Mouse (Mus musculus) midbrain, embryonic 10.5 days (tissue): ENCODE measurements around the gene Oprd1. TPM values are rescaled to one million over a fixed set of nuclear protein-coding genes. Genes with fewer than 3 reads are reported as not detected.

Experiments used
- DNase-seq: peaks from one replicate; pipeline ENCODE4 v3.0.0-alpha.2; 2017; ENCODE audit warnings: low spot score
- H3K27ac ChIP-seq: fragments of 300-500 bp; sonication (generic); replicated peaks from 2 replicates; pipeline ENCODE4 v1.5.1; 2016; ENCODE audit warnings: mild to moderate bottlenecking
- H3K27me3 ChIP-seq: fragments of 300-500 bp; sonication (generic); 2 replicates; pipeline ENCODE4 v1.6.1; 2016; ENCODE audit warnings: low read depth, mild to moderate bottlenecking; ENCODE audit not compliant: poor library complexity, severe bottlenecking
- H3K36me3 ChIP-seq: fragments of 300-500 bp; sonication (generic); 2 replicates; pipeline ENCODE4 v1.6.1; 2016; ENCODE audit warnings: mild to moderate bottlenecking, moderate library complexity
- H3K4me1 ChIP-seq: fragments of 300-500 bp; sonication (generic); 2 replicates; pipeline ENCODE4 v1.6.1; 2016
- H3K4me3 ChIP-seq: fragments of 300-500 bp; sonication (generic); 2 replicates; pipeline ENCODE4 v1.5.1; 2016; ENCODE audit warnings: mild to moderate bottlenecking, moderate library complexity
- H3K9me3 ChIP-seq: fragments of 300-500 bp; sonication (generic); replicated peaks from 2 replicates; pipeline ENCODE4 v1.6.1; 2016; ENCODE audit warnings: mild to moderate bottlenecking
- whole genome bisulfite sequencing: fragments of 180-500 bp; shearing (Covaris S2); methylation state at CpG from one replicate; pipeline ENCODE4 v1.1.7; 2016; 5-methylcytosine and 5-hydroxymethylcytosine counted together
- polyA plus RNA-seq: library from polyadenylated mRNA; unstranded; fragments of >200 nt; fragmentation: Nextera tagmentation; extraction: Ambion mirVana; gene quantifications from 2 replicates; pipeline ENCODE4 v1.2.1, GENCODE M21; 2016

The Oprd1 gene
- polyA plus RNA-seq, 1 experiment from 2014 or later = 0.07 TPM

DNA sequence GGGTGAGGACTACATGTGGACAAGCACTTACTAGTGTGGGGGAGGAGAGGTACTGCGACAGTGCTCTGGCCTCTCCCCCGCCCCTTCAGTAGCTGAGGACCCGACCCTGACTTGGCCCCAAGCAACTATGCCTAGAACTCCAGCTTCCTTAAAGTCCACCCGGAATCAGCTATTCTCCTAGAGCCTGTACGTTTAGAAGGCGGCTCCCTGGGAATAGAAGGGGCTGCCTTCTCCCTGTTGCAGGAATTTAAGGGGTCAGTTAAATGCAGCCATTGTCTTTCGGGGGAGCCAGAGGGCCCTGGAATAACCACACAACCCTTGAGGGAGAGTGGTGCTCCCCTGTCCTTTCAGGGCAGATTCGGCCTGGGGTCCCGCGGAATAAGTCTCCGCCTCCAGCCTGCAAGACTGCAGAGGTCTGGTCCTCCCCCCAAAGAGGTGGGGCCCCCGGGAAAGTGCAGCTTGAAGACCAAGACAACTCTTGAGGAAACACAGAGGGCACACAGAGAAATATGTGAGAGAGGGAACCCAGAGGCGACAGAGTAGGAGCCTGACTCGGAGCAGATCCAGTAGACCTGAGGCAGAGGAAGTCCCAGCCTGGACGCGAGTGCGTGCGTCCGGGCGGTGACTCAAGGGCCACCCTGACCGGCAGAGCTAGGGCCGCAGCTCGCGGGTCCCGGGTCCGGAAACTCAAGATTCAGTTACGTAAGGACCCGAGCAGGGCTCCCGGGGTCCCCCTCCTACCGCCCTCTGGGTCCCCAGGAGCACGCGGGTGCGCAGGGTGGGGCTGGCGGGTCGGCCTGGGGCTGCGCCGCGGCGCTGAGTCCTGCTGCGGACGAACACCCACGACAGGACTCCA is 70.0 kb downstream of the Oprd1 start, which contains the start of gene Gm10300:
Gm10300 (plus strand) TSS at position 621 of the 856 bp plus-strand sequence.
- no peaks in the 10 kb centered on the region for H3K9me3 ChIP-seq
- H3K4me3 ChIP-seq = peak within 1 kb of the TSS; percentile 71
- DNase-seq = peak; percentile 63
- H3K27ac ChIP-seq = peak within 1 kb of the TSS; percentile 83
- H3K27me3 ChIP-seq = peaks cover 81% of the 10 kb centered on the region
- no peaks in the 10 kb centered on the region for H3K36me3 ChIP-seq
- peaks cover 64% of the 10 kb centered on the region for H3K4me1 ChIP-seq
- under 1% methylated on average over 42 of the region's 42 CpGs for WGBS

DNA sequence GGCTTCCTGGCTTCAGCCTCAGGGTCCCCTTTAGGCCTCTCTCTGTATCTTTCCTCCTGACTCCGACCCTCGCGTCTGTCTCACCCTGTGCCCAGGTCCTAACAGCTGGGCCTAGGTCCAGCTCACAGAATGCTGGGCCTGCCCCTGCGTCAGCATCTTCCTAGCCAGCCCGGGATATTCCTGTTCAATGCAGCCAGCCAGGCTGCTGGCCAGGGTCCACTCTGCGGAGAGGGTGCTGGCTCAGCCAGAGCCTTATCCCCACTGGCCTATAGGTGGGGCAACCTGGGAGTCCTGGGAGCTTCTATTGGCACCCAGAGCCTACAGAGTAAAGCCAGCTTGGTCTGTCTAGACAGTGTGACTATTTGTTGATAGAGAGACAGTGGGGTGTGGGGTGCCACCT is 71.3 kb downstream of the Oprd1 start:
- peak overlapping the region; percentile 71; the same call in 1 of the 2 replicates for H3K4me3 ChIP-seq
- peaks cover 69% of the 10 kb centered on the region for H3K27me3 ChIP-seq
- 0 out of 2 replicates have a peak overlapping the region, but pooled peaks have one; percentile 33 for H3K27ac ChIP-seq
- no peak for DNase-seq
- no peaks in the 10 kb centered on the region for H3K9me3 ChIP-seq
- WGBS = 64% methylated on average over 6 of the region's 6 CpGs
- no peaks in the 10 kb centered on the region for H3K36me3 ChIP-seq
- peaks cover 56% of the 10 kb centered on the region for H3K4me1 ChIP-seq

DNA sequence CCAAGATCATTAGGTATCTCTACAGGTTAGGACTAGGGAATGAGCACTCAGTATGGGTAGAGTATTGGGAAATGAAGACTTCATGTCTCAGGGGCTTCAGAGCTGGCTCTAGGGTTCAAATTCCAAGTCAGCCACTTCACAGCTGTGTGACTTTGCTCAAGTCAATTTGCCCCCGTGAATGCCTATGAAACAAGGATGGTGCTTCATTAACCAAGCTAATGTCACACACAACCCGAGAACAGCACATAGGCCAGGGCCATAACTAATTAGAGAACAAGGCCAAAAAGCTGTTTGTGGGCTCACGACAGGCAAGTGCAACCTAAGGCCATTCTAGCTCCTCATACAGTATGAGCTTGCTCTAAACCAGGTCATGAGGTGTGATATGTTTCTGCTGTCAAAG is 72.1 kb downstream of the Oprd1 start:
- H3K36me3 ChIP-seq = no peaks in the 10 kb centered on the region
- H3K27me3 ChIP-seq = peaks cover 61% of the 10 kb centered on the region
- no peaks in the 10 kb centered on the region for H3K9me3 ChIP-seq
- no peak for DNase-seq
- peaks cover 49% of the 10 kb centered on the region for H3K4me1 ChIP-seq
- H3K4me3 ChIP-seq = no peak overlapping the region
- no peak overlapping the region for H3K27ac ChIP-seq
- WGBS = 69% methylated on average over 3 of the region's 3 CpGs

DNA sequence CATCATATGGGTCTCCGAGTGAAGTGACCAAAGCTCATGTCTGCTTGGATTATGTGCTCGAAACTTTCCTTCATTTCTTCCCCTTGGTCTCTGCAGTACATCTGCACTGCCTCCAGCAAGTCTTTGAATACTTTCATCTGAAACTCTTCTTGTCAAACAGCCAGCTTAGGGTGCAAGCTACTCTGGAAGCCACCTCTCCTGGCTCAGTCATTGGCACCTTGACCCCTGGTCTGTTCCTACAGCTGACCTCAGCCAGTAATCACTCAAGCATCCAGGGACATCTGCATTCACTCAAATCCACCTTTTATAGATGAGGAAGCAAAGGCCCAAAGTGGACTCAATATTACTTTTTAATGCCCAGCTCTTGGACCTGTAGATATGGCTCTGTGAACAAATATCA is 72.6 kb downstream of the Oprd1 start:
- H3K4me1 ChIP-seq = peaks cover 45% of the 10 kb centered on the region
- no peak overlapping the region for H3K27ac ChIP-seq
- peak; percentile 8 for DNase-seq
- H3K4me3 ChIP-seq = no peak overlapping the region
- H3K27me3 ChIP-seq = peaks cover 57% of the 10 kb centered on the region
- WGBS = 87% methylated on average over 2 of the region's 2 CpGs
- H3K36me3 ChIP-seq = no peaks in the 10 kb centered on the region
- H3K9me3 ChIP-seq = no peaks in the 10 kb centered on the region

DNA sequence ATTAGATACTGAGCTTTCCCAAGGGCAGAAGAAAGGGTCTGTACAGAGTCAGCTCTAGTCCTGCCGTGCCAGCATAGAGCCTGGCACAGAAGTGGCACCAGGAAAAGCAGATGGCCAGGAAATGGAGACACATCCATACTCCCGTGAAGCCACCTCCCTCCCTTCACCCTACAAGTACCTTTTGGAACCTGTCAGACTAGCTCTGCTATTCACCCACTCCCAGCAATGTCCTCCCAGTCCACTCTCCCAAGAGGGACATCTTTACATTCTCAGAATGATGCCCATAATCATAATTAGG is 76.4 kb downstream of the Oprd1 start:
- H3K9me3 ChIP-seq = no peaks in the 10 kb centered on the region
- no peaks in the 10 kb centered on the region for H3K36me3 ChIP-seq
- DNase-seq = no peak
- H3K27me3 ChIP-seq = peaks cover 27% of the 10 kb centered on the region
- H3K27ac ChIP-seq = no peak overlapping the region
- H3K4me1 ChIP-seq = peaks cover 20% of the 10 kb centered on the region
- no peak overlapping the region for H3K4me3 ChIP-seq
- WGBS = 94% methylated on average over 2 of the region's 2 CpGs

DNA sequence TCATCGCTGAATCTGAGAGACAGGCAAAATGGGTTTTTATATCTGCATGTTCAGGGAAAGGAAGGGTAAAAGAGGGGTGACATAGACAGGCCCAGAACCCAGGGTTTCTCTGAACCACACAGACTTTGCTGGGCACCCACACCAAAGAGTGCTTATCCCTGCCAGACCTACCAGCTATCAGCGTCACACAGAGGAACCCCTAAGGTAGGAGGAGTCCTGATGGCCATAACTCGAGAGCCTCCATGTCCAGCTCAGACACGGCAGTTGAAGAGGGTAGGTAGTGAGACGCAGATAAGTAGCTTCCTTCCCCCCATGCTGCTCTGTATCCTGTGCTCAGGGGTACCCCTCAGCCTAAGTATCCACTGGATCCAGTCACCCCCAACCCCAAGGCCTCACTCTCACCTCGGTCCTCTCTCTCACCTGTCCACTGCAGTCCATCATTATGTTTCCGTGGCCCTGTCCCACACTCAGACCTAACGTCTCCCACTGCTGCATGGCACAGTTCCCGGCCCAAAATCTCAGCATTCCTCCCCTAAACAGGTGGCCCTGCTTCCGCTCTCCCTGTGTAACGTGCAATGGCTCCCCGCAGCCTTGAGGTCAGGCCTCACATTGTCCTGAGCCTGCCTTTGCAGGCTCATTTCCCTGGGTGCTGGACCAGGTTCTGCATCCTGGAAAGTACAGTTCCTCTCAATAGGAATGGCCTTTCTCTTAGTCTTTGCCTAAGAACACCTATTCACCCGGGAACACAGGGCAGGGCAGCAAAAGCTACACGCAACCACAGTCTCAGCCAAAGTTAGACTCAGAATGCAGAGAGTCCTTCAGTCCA is 77.0 kb downstream of the Oprd1 start:
- Histone ChIP-seq H3K9me3 (no peaks in the 10 kb centered on the region), H3K4me1 (peaks cover 19% of the 10 kb centered on the region), H3K36me3 (no peaks in the 10 kb centered on the region), H3K4me3 (no peak overlapping the region), H3K27ac (no peak overlapping the region), H3K27me3 (peaks cover 22% of the 10 kb centered on the region)
- WGBS = 91% methylated on average over 14 of the region's 14 CpGs
- DNase-seq = peak; percentile 10

DNA sequence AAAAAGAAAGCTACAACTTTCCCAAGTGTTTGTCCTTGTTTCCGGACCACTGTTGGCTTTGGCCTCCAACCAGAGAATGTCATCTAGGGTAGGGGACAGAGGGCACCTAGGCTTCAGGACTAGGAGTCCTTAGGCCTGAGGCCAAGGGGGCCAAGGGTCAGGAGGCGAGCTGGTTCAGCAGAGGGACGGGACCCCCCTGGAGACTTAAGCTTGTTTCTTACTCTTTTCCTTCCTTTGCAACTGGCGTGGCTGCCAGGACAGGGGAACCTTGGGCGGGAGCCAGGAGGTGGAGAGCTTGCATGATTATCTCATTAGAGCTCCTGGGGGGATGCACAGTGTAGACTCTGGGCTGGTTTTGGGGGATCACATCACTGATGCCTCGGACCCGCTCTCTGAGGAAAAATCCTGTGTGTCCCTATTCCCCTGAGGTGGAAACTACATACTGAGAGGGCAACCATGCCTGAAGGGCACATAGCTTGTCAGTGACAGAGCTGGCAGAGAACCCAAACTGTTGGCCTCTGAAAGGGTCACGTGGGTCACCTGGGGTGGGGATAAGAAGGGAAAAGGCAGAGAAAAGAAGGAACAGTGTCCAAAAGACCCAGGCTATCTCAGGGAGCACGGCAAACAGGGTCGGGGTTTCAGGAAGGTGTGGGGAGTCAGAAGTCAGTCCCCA is 78.0 kb downstream of the Oprd1 start:
- 70% methylated on average over 10 of the region's 10 CpGs for WGBS
- no peak overlapping the region for H3K4me3 ChIP-seq

DNA sequence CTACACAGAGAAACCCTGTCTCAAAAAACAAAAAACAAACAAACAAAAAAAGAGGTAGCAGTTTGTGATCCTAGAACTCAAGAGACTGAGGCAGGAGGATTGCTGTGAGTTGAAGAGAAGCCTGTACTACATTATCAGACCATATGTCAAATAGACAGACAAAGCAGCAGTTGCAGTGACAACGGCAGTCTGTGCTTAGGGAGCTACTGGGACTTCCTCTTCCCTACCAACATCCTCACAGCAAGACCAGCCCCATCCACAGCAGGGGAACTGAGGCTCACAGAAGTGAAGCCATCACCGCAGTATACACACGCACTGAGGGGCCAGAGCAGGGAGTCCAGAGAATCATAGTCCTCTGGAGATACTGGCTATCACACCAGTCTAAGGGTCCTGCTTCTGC is 78.7 kb downstream of the Oprd1 start:
- 78% methylated on average over 3 of the region's 3 CpGs for WGBS

More for the DNA sequence above, 78.0 kb downstream of the Oprd1 start:
- peaks cover 11% of the 10 kb centered on the region; the same call in 1 of the 2 replicates for H3K27me3 ChIP-seq
- no peaks in the 10 kb centered on the region for H3K36me3 ChIP-seq
- DNase-seq = no peak
- no peaks in the 10 kb centered on the region for H3K9me3 ChIP-seq
- no peak overlapping the region for H3K27ac ChIP-seq
- H3K4me1 ChIP-seq = peaks cover 19% of the 10 kb centered on the region

DNA sequence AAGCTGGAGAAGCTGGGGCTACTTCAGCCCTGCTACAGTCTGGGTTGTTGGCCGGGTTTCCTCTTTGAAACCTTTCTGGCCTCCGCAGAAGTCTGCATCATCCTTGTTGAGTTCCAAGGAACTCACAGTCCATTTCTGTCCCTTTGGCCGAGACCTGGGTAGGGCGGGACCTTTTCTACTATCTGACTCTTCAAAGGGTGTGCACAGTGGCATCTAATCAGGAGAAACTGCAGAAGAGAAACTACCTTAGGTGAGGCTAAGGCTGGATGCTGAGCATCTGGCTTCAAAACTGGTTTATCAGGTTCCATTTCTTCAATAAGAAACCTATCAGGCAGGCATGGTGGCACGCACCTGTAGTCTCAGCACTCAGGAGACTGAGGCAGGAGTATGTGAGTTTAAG is 79.7 kb downstream of the Oprd1 start:
- 91% methylated on average over 5 of the region's 5 CpGs for WGBS
- no peak overlapping the region for H3K27ac ChIP-seq
- H3K36me3 ChIP-seq = no peaks in the 10 kb centered on the region
- no peak for DNase-seq
- H3K4me1 ChIP-seq = peaks cover 15% of the 10 kb centered on the region
- H3K27me3 ChIP-seq = no peaks in the 10 kb centered on the region
- H3K4me3 ChIP-seq = no peak overlapping the region
- H3K9me3 ChIP-seq = no peaks in the 10 kb centered on the region

More for the DNA sequence above, 78.7 kb downstream of the Oprd1 start:
- no peak overlapping the region for H3K4me3 ChIP-seq
- no peaks in the 10 kb centered on the region for H3K36me3 ChIP-seq
- H3K27me3 ChIP-seq = peaks cover 4% of the 10 kb centered on the region; the same call in 1 of the 2 replicates
- peaks cover 17% of the 10 kb centered on the region for H3K4me1 ChIP-seq
- DNase-seq = no peak
- no peaks in the 10 kb centered on the region for H3K9me3 ChIP-seq
- H3K27ac ChIP-seq = no peak overlapping the region

DNA sequence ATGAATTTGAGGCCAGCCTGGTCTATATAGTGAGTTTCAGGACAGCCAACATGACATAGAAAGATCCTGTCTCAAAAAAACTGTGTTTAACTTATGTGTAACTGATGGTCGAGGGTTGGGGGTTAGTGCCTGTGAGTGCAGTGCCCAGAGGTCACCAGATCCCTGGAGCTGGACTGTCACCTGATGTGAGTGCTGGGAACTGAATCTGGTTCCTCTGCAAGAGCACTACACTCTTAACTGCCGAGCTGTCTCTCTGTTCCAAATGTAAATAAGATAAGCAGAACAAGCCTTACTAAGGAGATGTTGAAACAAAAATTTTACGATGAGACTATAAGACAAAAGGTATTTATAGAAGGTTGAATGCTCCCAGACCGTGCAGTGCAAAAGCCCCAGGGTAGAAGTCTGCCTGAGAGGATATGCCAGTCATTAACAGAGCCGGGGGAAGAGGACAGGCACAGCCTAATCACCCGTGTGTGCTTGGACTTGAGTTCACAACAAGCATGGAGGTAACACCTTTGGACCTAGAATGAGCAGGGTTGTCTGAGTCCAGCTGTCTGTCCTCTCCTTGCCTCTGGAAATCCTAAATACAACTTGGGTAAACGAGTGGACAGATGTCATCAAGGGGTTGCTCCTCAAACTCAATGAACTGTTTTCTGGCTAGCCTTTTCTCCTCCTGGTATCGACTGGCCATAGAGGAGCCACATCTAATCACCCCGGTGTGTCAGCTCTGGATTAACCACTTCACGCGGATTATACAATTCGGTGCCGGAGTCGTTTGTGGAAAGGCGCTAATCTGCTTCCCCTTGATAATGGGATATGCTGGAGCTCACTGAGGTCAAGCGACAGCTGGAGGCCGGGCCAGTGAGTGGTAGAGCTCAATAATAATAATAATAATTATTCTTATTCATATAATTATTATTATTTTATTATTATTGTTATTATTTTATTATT is 81.1 kb downstream of the Oprd1 start:
- no peak overlapping the region for H3K4me3 ChIP-seq
- no peaks in the 10 kb centered on the region for H3K9me3 ChIP-seq
- no peak overlapping the region for H3K27ac ChIP-seq
- 79% methylated on average over 17 of the region's 17 CpGs for WGBS
- H3K36me3 ChIP-seq = no peaks in the 10 kb centered on the region
- H3K4me1 ChIP-seq = peaks cover 12% of the 10 kb centered on the region
- DNase-seq = no peak
- H3K27me3 ChIP-seq = no peaks in the 10 kb centered on the region

DNA sequence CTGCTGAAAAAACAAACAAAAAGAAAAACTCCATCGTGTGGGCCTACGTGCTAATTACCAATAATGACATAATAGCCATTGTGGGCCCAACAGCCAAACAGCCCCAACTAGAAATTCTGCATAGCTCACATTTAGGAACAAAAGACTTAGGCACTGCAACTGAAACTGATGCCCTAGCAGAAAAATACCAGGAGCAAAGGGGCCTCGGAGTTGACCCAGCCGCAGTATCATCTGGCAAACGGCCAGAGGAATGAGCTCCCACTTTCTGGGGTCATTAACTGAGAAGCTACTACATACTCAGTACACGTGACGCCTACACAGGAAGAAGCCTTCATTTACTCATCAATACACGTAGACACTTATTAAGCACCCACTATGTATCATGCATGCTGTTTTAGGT is 82.0 kb downstream of the Oprd1 start:
- no peaks in the 10 kb centered on the region for H3K9me3 ChIP-seq
- no peaks in the 10 kb centered on the region for H3K27me3 ChIP-seq
- WGBS = 88% methylated on average over 8 of the region's 8 CpGs
- DNase-seq = no peak
- no peak overlapping the region for H3K27ac ChIP-seq
- H3K36me3 ChIP-seq = no peaks in the 10 kb centered on the region
- H3K4me1 ChIP-seq = peaks cover 14% of the 10 kb centered on the region
- no peak overlapping the region for H3K4me3 ChIP-seq
